Mouse (Mus musculus) fat pad, adult 2 months (tissue): ENCODE data around the gene Padi4.

Source experiments
- DNase-seq: peaks from one replicate; pipeline ENCODE4 v3.0.0-alpha.2; 2011; ENCODE audit warnings: low read depth, low spot score; ENCODE audit errors: extremely low read depth

Gene Padi4

GRCm38 (mm10) chr4:140774025-140774800 is at the start of gene Padi4:
TSS of gene Padi4 (minus strand) at chr4:140774236.
- no peak for DNase-seq

GRCm38 (mm10) chr4:140821988-140822387 is 48.0 kb upstream of the Padi4 start:
- no peak for DNase-seq

DNA sequence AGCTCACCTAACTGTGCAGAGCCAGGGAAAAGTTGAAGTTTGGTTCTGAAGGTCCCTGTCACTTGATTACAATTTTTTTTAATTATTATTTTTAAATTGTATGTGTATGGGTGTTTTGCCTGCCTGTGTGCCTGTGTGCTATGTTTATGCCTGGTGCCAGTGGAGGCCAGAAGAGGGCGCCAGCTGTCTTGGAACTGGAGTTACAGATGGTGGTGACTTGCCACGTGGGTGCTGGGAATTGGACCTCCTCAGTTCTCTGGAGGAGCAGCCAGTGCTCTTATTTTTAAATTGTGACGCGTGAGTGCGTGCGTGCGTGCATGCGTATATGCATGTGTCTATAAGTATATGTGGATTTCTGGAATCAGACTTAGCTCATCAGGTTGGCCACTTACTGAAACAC is 43.4 kb upstream of the Padi4 start:
- no peak for DNase-seq

DNA sequence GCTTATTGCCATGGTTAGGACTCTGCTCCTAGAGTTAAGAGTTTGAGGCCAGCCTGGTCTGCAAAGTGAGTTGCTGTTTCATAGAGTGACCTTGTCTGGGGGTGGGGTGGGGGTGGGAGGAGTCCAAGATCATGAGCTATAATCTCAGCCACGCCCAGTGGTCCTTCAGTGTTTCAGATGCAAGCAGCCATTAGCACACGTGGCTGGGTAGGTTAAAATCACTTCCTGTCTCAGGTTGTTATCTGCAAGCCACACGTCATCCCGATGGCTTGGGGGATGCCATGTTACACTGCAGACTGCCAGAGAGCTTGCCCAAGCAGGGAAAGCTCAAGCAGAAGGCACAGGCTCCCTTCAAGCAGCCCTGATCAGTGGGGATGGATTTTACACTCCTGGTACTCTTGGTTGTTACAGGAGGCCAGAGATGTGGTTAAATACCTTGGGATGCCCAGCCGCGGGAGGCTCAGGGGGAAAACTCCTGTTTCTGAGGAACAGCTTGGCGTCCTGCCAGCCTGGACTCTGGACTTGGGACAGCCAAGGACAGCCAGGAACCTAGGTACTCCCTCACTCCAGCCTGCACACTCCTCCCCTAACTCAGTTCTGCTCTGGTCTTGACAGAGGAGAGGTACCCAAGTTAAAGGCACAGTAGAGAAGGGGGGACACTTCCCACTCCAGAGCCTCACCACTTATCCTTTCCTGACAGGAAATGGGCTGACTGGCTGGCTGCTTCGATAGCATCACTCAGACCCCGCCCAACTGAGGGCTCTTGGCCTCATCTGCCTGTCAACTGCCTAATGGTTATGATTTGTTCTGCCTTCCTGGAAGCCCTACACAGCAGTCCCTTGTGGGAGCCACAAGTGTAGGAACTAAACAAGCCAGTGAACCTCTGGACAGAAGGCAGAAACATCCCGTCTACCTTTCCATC is 42.2 kb upstream of the Padi4 start:
- DNase-seq, result no peak

GRCm38 (mm10) chr4:140815496-140815895 is 41.5 kb upstream of the Padi4 start:
- DNase-seq, result no peak

DNA sequence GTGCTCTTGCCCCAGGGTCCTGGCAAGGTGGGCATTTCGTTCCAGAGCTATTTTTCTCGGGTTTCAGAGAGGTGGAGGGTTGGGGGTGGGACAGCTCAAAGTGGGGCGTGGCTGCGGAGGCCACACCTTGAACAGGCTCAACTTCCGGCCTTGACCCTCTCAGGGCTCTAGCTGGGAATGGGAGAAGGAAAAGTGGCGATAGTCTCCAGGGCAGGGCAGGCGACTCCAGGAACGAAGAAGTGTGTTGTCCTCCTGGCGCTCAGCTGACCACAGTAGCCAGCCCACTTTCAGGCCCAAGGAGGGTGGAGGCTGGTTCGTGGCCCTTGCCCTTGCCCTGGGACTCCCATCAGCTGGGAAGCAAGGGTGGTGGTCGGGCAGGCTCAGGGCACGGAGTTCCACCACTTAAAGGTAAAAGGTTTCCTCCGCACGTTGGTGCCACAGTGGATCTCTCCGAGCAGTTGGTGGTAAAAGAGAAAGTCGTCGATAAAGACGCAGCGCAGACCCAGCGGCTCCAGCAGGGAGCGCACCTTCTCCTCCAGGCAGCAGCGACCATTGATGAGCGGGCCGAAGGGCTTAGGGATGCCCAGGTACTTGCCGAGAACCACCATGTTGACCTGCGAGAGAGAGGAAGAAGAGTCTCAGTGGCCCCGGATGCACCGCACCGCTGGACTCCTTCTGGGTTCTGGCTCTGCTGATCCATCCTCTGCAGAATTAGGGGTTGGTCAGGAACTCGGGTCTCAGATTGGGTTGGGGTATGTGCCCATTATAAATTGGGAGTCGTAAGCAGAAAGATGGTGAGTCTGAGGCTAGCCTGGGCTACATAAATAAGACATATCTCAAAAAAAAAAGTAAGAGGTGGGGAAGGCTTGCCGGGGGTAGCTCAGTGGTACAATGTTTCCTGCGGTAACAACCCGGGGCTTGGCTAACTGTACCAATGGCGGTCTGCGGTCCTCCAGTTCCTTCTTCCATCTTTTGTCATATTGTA is 40.5 kb upstream of the Padi4 start:
- no peak for DNase-seq

- no peak for DNase-seq
Measured at GRCm38 (mm10) chr4:140813358-140814185, 39.5 kb upstream of the Padi4 start.

DNA sequence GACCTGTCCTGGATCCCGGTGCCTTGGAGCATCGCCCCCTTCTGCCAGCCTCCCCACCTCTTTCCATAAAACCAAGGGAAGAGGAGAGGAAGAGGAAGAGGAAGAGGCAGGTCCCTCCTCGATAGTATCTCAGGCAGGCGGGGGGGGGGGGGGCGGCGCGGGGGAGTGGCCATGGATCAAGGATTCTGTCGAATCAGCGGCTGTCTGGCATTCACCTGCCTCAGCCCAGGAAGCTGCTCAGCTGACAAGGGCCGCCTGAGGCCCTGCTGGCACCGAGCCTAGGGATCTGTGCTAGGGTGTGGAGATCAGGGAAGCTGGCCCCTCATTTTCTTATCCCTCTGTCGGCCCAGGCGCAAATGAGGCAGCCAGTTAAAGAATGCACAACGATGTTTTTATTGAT is 38.6 kb upstream of the Padi4 start:
- no peak for DNase-seq

DNA sequence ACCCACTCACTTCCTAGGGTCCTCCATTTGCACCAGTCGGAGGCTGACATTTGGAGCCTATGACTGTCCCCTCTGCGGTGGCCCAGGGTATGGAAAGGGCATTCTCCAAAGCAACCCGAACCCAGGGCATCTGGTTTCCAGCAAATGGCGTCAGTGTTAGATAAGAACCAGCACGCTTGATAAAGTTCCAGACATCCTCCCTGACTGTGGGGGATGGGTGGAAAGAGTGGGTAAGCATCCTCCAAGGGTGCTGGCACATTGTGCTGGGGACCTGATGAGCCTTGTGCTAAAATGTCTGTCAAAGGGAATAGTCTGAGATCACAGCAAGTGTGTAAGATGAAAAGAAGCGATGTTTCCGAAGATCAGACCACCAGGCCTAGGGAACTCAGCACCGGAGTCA is 38.2 kb upstream of the Padi4 start:
- DNase-seq, result no peak

GRCm38 (mm10) chr4:140810458-140811260 is 36.6 kb upstream of the Padi4 start, which contains the start of gene Padi3:
TSS of gene Padi3 (minus strand) at chr4:140810648.
- DNase-seq, result no peak

DNA sequence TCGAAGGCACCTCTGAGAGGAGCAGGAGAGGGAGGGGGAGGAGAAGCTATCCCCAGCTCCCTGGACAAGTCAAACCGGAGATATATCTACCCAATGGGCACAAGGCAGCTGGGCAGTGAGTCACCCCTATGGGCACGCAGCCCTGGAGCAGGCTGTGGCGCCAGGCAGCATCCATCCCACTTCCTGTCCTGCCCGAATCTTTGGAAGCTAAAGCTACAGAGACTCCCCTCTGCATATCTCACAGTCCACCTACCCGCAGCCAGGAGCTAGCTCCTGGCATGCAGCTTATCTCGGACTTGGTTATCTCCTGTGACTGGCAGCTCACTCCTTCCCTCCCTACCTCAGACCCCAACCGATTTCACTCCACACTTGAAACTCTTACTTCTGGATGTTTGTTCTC is 35.1 kb upstream of the Padi4 start:
- DNase-seq, result no peak

GRCm38 (mm10) chr4:140804601-140805000 is 30.6 kb upstream of the Padi4 start:
- no peak for DNase-seq

DNA sequence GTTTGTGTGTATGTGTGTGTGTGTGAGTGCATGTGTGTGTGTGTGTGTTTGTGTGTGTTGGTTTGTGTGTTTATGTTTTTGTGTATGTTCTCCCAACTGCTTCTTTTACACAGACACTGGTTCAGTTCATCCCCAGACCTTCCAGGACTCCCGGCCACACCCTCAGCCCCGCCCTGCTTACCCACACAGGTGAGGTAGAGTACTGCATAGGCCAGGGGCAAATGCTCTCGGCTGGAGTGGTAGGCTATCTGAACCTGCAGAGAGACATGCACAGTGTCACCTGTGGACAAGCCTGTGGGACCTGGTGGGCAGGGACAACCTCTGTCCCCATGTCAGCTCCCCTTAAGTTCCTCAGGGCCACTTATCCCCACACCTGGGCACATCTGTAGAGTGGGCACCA is 27.3 kb upstream of the Padi4 start:
- DNase-seq, result no peak

DNA sequence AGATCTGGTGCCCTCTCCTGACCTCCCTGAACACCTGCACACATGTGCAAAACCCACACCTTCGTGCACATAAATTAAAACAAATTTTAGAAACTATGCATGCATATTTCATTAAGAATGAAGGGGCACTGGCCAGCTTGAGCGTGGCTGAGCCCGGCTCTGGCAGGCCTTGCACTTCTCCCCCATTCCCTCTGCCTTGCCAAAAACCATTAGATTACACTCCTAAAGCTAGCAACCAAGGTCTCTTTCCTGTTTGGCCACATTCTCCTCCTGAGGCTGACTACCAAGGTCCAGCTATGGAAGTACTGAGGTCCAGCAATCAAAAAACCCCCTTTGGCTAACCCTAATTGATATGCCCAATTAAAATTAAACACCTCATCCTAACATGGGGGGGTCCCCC is 22.8 kb upstream of the Padi4 start:
- DNase-seq, result no peak

- DNase-seq, result no peak
Measured at GRCm38 (mm10) chr4:140794678-140795077, 20.6 kb upstream of the Padi4 start.

GRCm38 (mm10) chr4:140793795-140794194 is 19.8 kb upstream of the Padi4 start:
- no peak for DNase-seq

DNA sequence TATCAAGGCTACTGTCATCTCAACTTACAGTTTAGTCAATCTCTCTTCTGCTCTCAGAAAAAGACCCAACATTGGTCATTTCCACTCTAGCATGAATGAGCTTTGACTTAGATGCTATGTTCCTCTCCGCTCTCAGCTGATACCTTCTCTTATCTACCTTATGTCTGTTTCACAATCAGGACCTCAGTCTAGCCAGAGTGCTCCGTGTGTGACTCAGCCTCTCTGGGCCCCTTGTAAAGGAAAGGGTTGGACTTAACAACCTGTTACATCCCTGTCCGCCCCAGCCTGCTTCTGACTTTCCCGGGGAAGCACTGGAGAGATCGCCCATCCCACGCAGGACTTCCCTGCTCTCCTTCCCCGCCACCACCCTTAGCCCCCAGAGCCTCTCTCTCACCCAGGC is 18.5 kb upstream of the Padi4 start:
- no peak for DNase-seq

- no peak for DNase-seq
Measured at GRCm38 (mm10) chr4:140791071-140791470, 17.0 kb upstream of the Padi4 start.

DNA sequence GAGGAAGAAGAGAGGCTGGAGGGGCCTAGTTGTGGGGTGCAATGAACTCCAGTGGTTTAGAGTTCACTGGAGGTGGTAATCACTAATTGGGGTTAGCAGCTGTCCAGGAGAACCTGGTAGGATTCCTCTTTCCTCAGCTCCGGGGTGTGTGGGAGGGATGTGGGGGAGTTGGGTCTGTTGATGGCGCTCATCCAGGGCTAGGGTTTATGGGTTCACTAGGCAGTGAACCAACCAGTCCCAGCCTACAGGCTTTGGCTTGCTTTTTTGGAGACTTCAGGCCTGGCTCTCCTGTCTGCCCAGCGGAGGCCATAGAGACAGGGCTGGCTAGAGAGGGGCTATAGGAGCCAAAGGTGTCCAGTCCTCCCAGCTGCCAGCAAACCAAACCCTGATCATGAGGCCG is 15.9 kb upstream of the Padi4 start:
- DNase-seq, result no peak
